Mouse (Mus musculus): ENCODE data around the gene Cxcr5. TPM values are rescaled to one million over a fixed set of nuclear protein-coding genes. Genes with fewer than 3 reads are reported as not detected.

Gene Cxcr5
- polyA plus RNA-seq, 1 experiment from 2014 or later, result not detected

DNA sequence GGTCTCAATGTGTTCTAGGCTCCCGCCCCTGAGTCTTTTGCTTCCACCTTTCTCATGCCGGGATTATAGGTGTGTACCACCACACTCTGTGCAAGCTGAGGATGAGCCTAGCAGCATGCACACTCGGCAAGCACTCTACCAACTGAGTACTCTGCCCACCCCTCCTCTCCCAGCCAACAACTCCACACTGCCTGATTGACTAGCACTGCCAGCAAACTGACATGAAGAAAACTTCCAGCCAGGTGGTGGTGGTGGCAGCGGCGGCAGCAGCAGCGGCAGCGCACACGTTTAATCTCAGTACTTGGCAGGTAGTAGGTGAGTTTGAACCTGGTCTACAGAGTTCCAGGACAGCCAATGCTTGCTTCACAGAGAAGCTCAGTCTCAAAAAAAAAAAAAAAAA, 36.1 kb downstream of the Cxcr5 start:
- H3K27me3 ChIP-seq, result no peaks in the 10 kb centered on the region
- WGBS, result 87% methylated on average over 8 of the region's 8 CpGs
- H3K9ac ChIP-seq, result no peak overlapping the region
- no peaks in the 10 kb centered on the region for H3K9me3 ChIP-seq (replicated peaks)
- H3K4me3 ChIP-seq, result no peak overlapping the region
- no peak overlapping the region for H3K4me2 ChIP-seq
- H3K4me1 ChIP-seq, result no peaks in the 10 kb centered on the region
- H3K27ac ChIP-seq, result no peak overlapping the region
- ATAC-seq, result no peak
- no peaks in the 10 kb centered on the region for H3K36me3 ChIP-seq (ENCODE audit: poor library complexity, severe bottlenecking)

GRCm38 (mm10) chr9:44525001-44525400, 36.7 kb downstream of the Cxcr5 start:
- 78% methylated on average over 3 of the region's 3 CpGs for WGBS
- ATAC-seq, result no peak
- H3K36me3 ChIP-seq (ENCODE audit: poor library complexity, severe bottlenecking), result no peaks in the 10 kb centered on the region

GRCm38 (mm10) chr9:44524235-44524826, 37.3 kb downstream of the Cxcr5 start:
- Histone ChIP-seq H3K9me3 (replicated peaks) (no peaks in the 10 kb centered on the region), H3K36me3 (ENCODE audit: poor library complexity, severe bottlenecking) (no peaks in the 10 kb centered on the region), H3K4me3 (no peak overlapping the region), H3K9ac (no peak overlapping the region), H3K4me1 (no peaks in the 10 kb centered on the region), H3K4me2 (no peak overlapping the region), H3K27ac (no peak overlapping the region), H3K27me3 (no peaks in the 10 kb centered on the region)
- no peak for ATAC-seq
- WGBS, result 76% methylated on average over 5 of the region's 5 CpGs

More at GRCm38 (mm10) chr9:44525001-44525400, 36.7 kb downstream of the Cxcr5 start:
- H3K4me1 ChIP-seq, result no peaks in the 10 kb centered on the region
- H3K4me3 ChIP-seq, result no peak overlapping the region
- H3K4me2 ChIP-seq, result no peak overlapping the region
- H3K27ac ChIP-seq, result no peak overlapping the region
- H3K27me3 ChIP-seq, result no peaks in the 10 kb centered on the region
- H3K9ac ChIP-seq, result no peak overlapping the region
- H3K9me3 ChIP-seq (replicated peaks), result no peaks in the 10 kb centered on the region

- 85% methylated on average over 5 of the region's 5 CpGs for WGBS
- Histone ChIP-seq H3K36me3 (ENCODE audit: poor library complexity, severe bottlenecking) (no peaks in the 10 kb centered on the region), H3K4me3 (no peak overlapping the region), H3K27ac (no peak overlapping the region), H3K4me2 (no peak overlapping the region), H3K9me3 (replicated peaks) (no peaks in the 10 kb centered on the region), H3K9ac (no peak overlapping the region), H3K4me1 (no peaks in the 10 kb centered on the region), H3K27me3 (no peaks in the 10 kb centered on the region)
- no peak for ATAC-seq
Measured at GRCm38 (mm10) chr9:44523686-44524085, 38.0 kb downstream of the Cxcr5 start.

- no peak overlapping the region for H3K4me3 ChIP-seq
- H3K27me3 ChIP-seq, result no peaks in the 10 kb centered on the region
- ATAC-seq, result no peak
- H3K36me3 ChIP-seq (ENCODE audit: poor library complexity, severe bottlenecking), result no peaks in the 10 kb centered on the region
- no peak overlapping the region for H3K27ac ChIP-seq
- no peak overlapping the region for H3K9ac ChIP-seq
- no peaks in the 10 kb centered on the region for H3K9me3 ChIP-seq (replicated peaks)
- H3K4me2 ChIP-seq, result no peak overlapping the region
- H3K4me1 ChIP-seq, result peaks cover 6% of the 10 kb centered on the region
- WGBS, result 80% methylated on average over 10 of the region's 10 CpGs
Measured at GRCm38 (mm10) chr9:44521927-44522326, 39.8 kb downstream of the Cxcr5 start.

DNA sequence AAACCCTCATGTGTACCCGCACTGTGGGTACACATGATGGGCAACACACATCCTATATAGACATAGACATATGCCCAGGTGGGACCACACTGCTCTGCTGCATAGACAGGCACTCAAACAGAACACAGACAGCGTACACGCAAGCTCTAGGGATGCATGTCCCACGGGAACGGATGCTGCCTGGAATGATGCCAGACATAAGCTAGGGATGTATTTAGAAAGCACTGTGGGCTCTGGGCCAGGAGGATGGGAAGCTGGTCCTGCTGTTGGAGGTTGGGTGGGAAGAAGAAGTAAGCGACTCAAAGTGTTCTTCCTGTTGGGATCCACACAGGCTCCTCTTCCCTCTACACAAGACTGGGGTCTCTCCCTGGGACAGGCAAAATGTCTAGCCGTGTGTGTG, 43.6 kb downstream of the Cxcr5 start:
- H3K4me1 ChIP-seq, result peaks cover 6% of the 10 kb centered on the region
- WGBS, result 64% methylated on average over 7 of the region's 7 CpGs
- H3K27ac ChIP-seq, result no peak overlapping the region
- H3K4me3 ChIP-seq, result no peak overlapping the region
- no peak for ATAC-seq
- no peaks in the 10 kb centered on the region for H3K36me3 ChIP-seq (ENCODE audit: poor library complexity, severe bottlenecking)
- no peaks in the 10 kb centered on the region for H3K27me3 ChIP-seq
- H3K9me3 ChIP-seq (replicated peaks), result no peaks in the 10 kb centered on the region
- no peak overlapping the region for H3K4me2 ChIP-seq
- H3K9ac ChIP-seq, result peak overlapping the region; percentile 12; the same call in 1 of the 2 replicates

- H3K4me1 ChIP-seq, result peaks cover 6% of the 10 kb centered on the region
- H3K27ac ChIP-seq, result no peak overlapping the region
- H3K4me3 ChIP-seq, result no peak overlapping the region
- no peak for ATAC-seq
- no peaks in the 10 kb centered on the region for H3K27me3 ChIP-seq
- H3K4me2 ChIP-seq, result no peak overlapping the region
- WGBS, result 77% methylated on average over 4 of the region's 4 CpGs
- H3K9ac ChIP-seq, result no peak overlapping the region
- no peaks in the 10 kb centered on the region for H3K9me3 ChIP-seq (replicated peaks)
- no peaks in the 10 kb centered on the region for H3K36me3 ChIP-seq (ENCODE audit: poor library complexity, severe bottlenecking)
Measured at GRCm38 (mm10) chr9:44517368-44517767, 44.3 kb downstream of the Cxcr5 start.

- H3K36me3 ChIP-seq (ENCODE audit: poor library complexity, severe bottlenecking), result no peaks in the 10 kb centered on the region
- no peaks in the 10 kb centered on the region for H3K27me3 ChIP-seq
- no peak for ATAC-seq
- peaks cover 13% of the 10 kb centered on the region for H3K4me1 ChIP-seq
- H3K4me3 ChIP-seq, result no peak overlapping the region
- no peak overlapping the region for H3K9ac ChIP-seq
- H3K4me2 ChIP-seq, result no peak overlapping the region
- H3K9me3 ChIP-seq (replicated peaks), result no peaks in the 10 kb centered on the region
- WGBS, result 86% methylated on average over 5 of the region's 5 CpGs
- H3K27ac ChIP-seq, result no peak overlapping the region
Measured at GRCm38 (mm10) chr9:44515891-44516290, 45.8 kb downstream of the Cxcr5 start.

DNA sequence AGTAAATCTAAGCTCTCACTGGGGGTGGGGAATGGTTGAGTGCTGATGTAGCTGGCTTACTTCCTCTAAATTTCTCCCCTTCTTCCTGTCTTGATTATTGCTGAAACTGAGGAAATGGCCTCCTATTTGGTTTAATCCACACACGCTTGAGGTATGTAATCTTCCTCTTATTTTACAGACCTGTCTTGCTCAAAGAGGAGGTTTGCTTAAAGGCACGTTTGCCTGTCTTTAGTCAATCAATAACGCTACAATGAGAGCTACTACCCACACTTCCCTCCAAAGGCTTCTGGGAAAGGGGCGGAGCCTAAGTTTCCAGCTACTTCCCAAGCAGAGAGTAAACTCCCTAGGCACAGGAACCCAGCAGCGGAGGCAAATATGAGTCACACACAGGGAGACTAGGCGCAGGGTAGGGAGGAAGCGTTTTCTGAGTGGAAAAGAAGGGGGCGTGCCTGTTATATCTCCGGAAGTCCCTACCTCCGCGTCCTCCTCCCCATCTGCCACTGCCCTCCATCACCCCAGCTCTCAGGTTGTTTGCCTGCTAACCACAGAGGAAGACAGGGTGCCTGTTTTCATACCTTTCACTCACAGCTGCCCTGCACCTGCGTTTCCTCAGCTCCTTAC, 46.4 kb downstream of the Cxcr5 start:
- H3K4me1 ChIP-seq, result peaks cover 19% of the 10 kb centered on the region
- H3K4me3 ChIP-seq, result no peak overlapping the region
- no peak overlapping the region for H3K4me2 ChIP-seq
- H3K27me3 ChIP-seq, result no peaks in the 10 kb centered on the region
- H3K9me3 ChIP-seq (replicated peaks), result no peaks in the 10 kb centered on the region
- H3K27ac ChIP-seq, result no peak overlapping the region
- no peak for ATAC-seq
- H3K9ac ChIP-seq, result no peak overlapping the region
- H3K36me3 ChIP-seq (ENCODE audit: poor library complexity, severe bottlenecking), result no peaks in the 10 kb centered on the region
- WGBS, result 73% methylated on average over 12 of the region's 12 CpGs

DNA sequence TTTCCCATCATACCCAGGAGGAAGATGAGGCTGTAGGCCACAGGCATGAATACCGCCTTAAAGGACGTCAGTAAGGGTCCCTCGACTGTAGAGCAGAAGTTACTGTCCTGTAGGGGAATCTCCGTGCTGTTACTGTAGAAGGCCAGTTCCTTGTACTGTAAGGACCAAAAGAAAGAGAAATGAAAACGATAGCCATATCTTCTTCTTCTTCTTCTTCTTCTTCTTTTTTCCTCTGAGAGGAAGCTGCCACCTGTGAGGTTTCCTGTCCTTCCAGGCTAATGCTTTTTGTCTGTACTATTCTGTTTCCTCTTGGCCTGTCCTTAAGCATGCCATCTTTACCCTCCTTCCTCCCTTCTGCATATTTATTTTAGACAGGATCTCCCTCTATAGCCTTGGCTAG, 47.5 kb downstream of the Cxcr5 start:
- no peak for ATAC-seq
- Histone ChIP-seq H3K27ac (no peak overlapping the region), H3K4me3 (no peak overlapping the region), H3K9ac (no peak overlapping the region), H3K27me3 (0 out of 2 replicates have a peak, but pooled peaks cover 4% of the 10 kb centered on the region), H3K9me3 (replicated peaks) (no peaks in the 10 kb centered on the region), H3K4me2 (no peak overlapping the region), H3K36me3 (ENCODE audit: poor library complexity, severe bottlenecking) (peaks cover 3% of the 10 kb centered on the region), H3K4me1 (peaks cover 30% of the 10 kb centered on the region)
- 98% methylated on average over 5 of the region's 5 CpGs for WGBS

GRCm38 (mm10) chr9:44513610-44514009, 48.1 kb downstream of the Cxcr5 start:
- Histone ChIP-seq H3K9me3 (replicated peaks) (no peaks in the 10 kb centered on the region), H3K4me3 (no peak overlapping the region)

GRCm38 (mm10) chr9:44513121-44513520, 48.6 kb downstream of the Cxcr5 start:
- H3K4me1 ChIP-seq, result peaks cover 37% of the 10 kb centered on the region
- H3K36me3 ChIP-seq (ENCODE audit: poor library complexity, severe bottlenecking), result peaks cover 13% of the 10 kb centered on the region
- H3K4me2 ChIP-seq, result no peak overlapping the region
- H3K27ac ChIP-seq, result no peak overlapping the region
- no peaks in the 10 kb centered on the region for H3K9me3 ChIP-seq (replicated peaks)
- no peak for ATAC-seq
- 89% methylated on average over 11 of the region's 11 CpGs for WGBS
- H3K27me3 ChIP-seq, result 0 out of 2 replicates have a peak, but pooled peaks cover 4% of the 10 kb centered on the region
- no peak overlapping the region for H3K4me3 ChIP-seq
- no peak overlapping the region for H3K9ac ChIP-seq

More at GRCm38 (mm10) chr9:44513610-44514009, 48.1 kb downstream of the Cxcr5 start:
- 0 out of 2 replicates have a peak, but pooled peaks cover 4% of the 10 kb centered on the region for H3K27me3 ChIP-seq
- 78% methylated on average over 20 of the region's 20 CpGs for WGBS
- H3K36me3 ChIP-seq (ENCODE audit: poor library complexity, severe bottlenecking), result peaks cover 8% of the 10 kb centered on the region
- H3K4me1 ChIP-seq, result peaks cover 36% of the 10 kb centered on the region
- no peak for ATAC-seq
- H3K27ac ChIP-seq, result no peak overlapping the region
- no peak overlapping the region for H3K9ac ChIP-seq
- H3K4me2 ChIP-seq, result no peak overlapping the region

GRCm38 (mm10) chr9:44512717-44513003, 49.0 kb downstream of the Cxcr5 start:
- no peak for ATAC-seq
- no peak overlapping the region for H3K27ac ChIP-seq
- H3K36me3 ChIP-seq (ENCODE audit: poor library complexity, severe bottlenecking), result peaks cover 18% of the 10 kb centered on the region
- H3K9ac ChIP-seq, result no peak overlapping the region
- 0 out of 2 replicates have a peak, but pooled peaks cover 4% of the 10 kb centered on the region for H3K27me3 ChIP-seq
- H3K9me3 ChIP-seq (replicated peaks), result no peaks in the 10 kb centered on the region
- peaks cover 33% of the 10 kb centered on the region for H3K4me1 ChIP-seq
- no peak overlapping the region for H3K4me2 ChIP-seq
- no peak overlapping the region for H3K4me3 ChIP-seq
- 93% methylated on average over 3 of the region's 3 CpGs for WGBS
